Mouse (Mus musculus): ENCODE results near the gene Ifih1. TPM values are rescaled to one million over a fixed set of nuclear protein-coding genes. Genes with fewer than 3 reads are reported as not detected.
A peak's percentile ranks its signal among the peaks of the same experiment; 100 is the strongest.

The Ifih1 gene
- polyA plus RNA-seq, 1 experiment from 2014 or later, result 2.5 TPM

- Histone ChIP-seq H3K27me3 (peaks cover 6% of the 10 kb centered on the region), H3K4me2 (no peak overlapping the region), H3K9ac (no peak overlapping the region), H3K36me3 (no peaks in the 10 kb centered on the region), H3K4me3 (no peak overlapping the region), H3K27ac (no peak overlapping the region), H3K9me3 (no peaks in the 10 kb centered on the region), H3K4me1 (no peaks in the 10 kb centered on the region)
- 48% methylated on average over 6 of the region's 6 CpGs for WGBS
- no peak for ATAC-seq (ENCODE audit: borderline replicate concordance, extremely low read depth, low FRiP score, low TSS enrichment)
Measured at GRCm38 (mm10) chr2:62660565-62660964, 14.5 kb upstream of the Ifih1 start.

DNA sequence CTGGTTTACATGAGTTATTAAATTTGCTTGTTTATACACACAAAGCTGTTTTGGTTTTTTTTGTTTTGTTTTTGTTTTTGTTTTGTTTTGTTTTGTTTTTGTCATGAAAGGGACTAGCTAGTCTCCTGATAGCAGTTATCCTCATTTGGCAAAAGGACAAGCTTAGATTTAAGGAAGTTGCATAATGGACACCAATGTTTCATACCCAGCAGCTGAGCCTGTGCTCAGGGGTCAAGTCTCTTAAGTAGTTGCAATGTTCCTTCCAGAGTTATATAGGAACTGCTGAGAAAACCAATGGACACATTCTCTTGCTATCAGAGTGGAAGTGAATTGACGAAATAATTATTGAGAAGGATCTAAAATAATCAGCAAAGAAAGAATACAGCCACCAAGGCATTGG is 10.0 kb upstream of the Ifih1 start:
- no peaks in the 10 kb centered on the region for H3K4me1 ChIP-seq
- H3K4me2 ChIP-seq, result no peak overlapping the region
- no peaks in the 10 kb centered on the region for H3K9me3 ChIP-seq
- no peak for ATAC-seq (ENCODE audit: borderline replicate concordance, extremely low read depth, low FRiP score, low TSS enrichment)
- H3K27me3 ChIP-seq, result no peaks in the 10 kb centered on the region; the same call in 1 of the 2 replicates
- no peak overlapping the region for H3K4me3 ChIP-seq
- no peaks in the 10 kb centered on the region for H3K36me3 ChIP-seq
- no peak overlapping the region for H3K27ac ChIP-seq
- H3K9ac ChIP-seq, result no peak overlapping the region
- WGBS, result 73% methylated on average over 1 of the region's 1 CpGs

DNA sequence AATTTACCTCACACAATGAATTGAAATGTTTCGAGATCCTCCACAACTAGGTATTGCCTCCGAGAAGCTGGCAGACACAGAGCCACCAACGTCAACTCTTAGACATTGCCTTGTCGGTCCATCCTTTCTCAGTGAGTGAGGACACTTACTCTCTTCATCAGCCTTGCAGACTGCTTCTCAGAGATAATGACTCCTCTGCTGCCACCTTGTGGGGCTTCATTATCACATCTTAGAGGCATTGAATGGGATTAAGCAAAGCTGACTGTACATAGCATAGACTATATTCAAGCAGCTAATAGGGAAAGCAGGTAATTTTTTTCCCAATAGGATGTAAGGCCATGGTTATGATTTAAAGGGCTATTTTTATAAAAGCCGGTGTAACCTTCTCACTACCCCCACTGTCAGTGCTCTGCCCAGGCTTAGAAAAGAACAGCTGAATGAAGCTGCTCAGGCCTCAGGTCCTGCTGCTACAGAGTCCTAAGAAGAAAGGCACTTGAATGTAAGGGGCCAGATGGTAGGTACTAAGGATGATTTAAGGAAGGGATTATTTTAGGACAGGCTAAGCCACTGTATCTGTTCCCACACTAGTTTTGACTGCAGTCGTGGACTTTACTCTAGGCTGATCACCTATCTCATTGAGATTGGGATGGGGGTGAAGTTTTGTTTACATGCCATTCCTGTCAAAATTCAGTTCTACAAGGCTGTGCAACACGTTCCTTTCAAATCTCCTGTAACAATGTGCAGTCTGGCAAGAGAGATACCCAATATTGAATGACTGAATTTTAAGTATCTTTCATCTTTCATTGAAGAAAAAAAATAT is 8.7 kb upstream of the Ifih1 start:
- no peaks in the 10 kb centered on the region for H3K9me3 ChIP-seq
- H3K4me3 ChIP-seq, result no peak overlapping the region
- H3K4me1 ChIP-seq, result no peaks in the 10 kb centered on the region
- no peaks in the 10 kb centered on the region for H3K36me3 ChIP-seq
- no peak overlapping the region for H3K9ac ChIP-seq
- no peaks in the 10 kb centered on the region for H3K27me3 ChIP-seq
- 38% methylated on average over 7 of the region's 7 CpGs for WGBS
- no peak overlapping the region for H3K27ac ChIP-seq
- ATAC-seq (ENCODE audit: borderline replicate concordance, extremely low read depth, low FRiP score, low TSS enrichment), result no peak
- no peak overlapping the region for H3K4me2 ChIP-seq

GRCm38 (mm10) chr2:62652466-62652865 is 6.4 kb upstream of the Ifih1 start:
- no peaks in the 10 kb centered on the region for H3K9me3 ChIP-seq
- H3K27me3 ChIP-seq, result no peaks in the 10 kb centered on the region
- H3K36me3 ChIP-seq, result no peaks in the 10 kb centered on the region
- H3K4me3 ChIP-seq, result no peak overlapping the region
- H3K27ac ChIP-seq, result no peak overlapping the region
- WGBS, result 68% methylated on average over 4 of the region's 4 CpGs
- H3K9ac ChIP-seq, result no peak overlapping the region
- H3K4me2 ChIP-seq, result no peak overlapping the region
- no peak for ATAC-seq (ENCODE audit: borderline replicate concordance, extremely low read depth, low FRiP score, low TSS enrichment)
- H3K4me1 ChIP-seq, result no peaks in the 10 kb centered on the region

GRCm38 (mm10) chr2:62651890-62652289 is 5.8 kb upstream of the Ifih1 start:
- WGBS, result 49% methylated on average over 4 of the region's 4 CpGs
- Histone ChIP-seq H3K36me3 (no peaks in the 10 kb centered on the region), H3K27me3 (no peaks in the 10 kb centered on the region), H3K4me2 (no peak overlapping the region), H3K4me3 (no peak overlapping the region), H3K9me3 (no peaks in the 10 kb centered on the region), H3K4me1 (no peaks in the 10 kb centered on the region), H3K9ac (no peak overlapping the region), H3K27ac (no peak overlapping the region)
- no peak for ATAC-seq (ENCODE audit: borderline replicate concordance, extremely low read depth, low FRiP score, low TSS enrichment)

- Histone ChIP-seq H3K4me2 (peak overlapping the region; percentile 78), H3K9ac (peak overlapping the region; percentile 50; the same call in 1 of the 2 replicates), H3K4me3 (peak overlapping the region; percentile 63)
Measured at GRCm38 (mm10) chr2:62646671-62647289, 725 bp upstream of the Ifih1 start.

DNA sequence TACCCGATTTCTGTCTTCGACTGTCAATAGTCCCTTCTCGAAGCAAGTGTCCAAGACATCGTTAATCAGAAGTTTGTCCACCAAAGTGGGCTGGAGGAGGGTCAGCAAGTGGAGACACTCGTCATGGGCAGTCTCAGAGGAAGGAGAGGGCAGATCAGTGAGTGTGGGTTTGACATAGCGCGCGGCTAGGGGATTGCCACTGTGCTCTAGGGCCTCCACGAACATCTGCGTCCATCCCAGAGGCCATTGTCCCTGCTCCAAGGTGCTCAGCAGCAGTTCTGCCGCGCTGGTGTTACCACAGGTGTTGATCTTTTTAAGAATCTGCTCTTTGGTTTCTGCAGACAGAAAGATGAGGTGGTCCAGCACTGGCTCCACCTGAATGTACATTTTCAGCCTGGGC is 580 bp downstream of the Ifih1 start:
- H3K4me1 ChIP-seq, result peaks cover 6% of the 10 kb centered on the region; the same call in 1 of the 2 replicates
- no peak overlapping the region for H3K27ac ChIP-seq
- no peaks in the 10 kb centered on the region for H3K9me3 ChIP-seq
- 37% methylated on average over 12 of the region's 12 CpGs for WGBS
- peak; percentile 39; the same call in 1 of the 2 replicates for ATAC-seq (ENCODE audit: borderline replicate concordance, extremely low read depth, low FRiP score, low TSS enrichment)
- H3K4me3 ChIP-seq, result peak overlapping the region; percentile 63
- peak overlapping the region; percentile 78 for H3K4me2 ChIP-seq
- H3K9ac ChIP-seq, result peak overlapping the region; percentile 50
- no peaks in the 10 kb centered on the region for H3K27me3 ChIP-seq
- no peaks in the 10 kb centered on the region for H3K36me3 ChIP-seq

More at GRCm38 (mm10) chr2:62646671-62647289, 725 bp upstream of the Ifih1 start:
- H3K36me3 ChIP-seq, result no peaks in the 10 kb centered on the region
- peaks cover 6% of the 10 kb centered on the region; the same call in 1 of the 2 replicates for H3K4me1 ChIP-seq
- ATAC-seq (ENCODE audit: borderline replicate concordance, extremely low read depth, low FRiP score, low TSS enrichment), result no peak
- WGBS, result 23% methylated on average over 6 of the region's 6 CpGs
- no peaks in the 10 kb centered on the region for H3K9me3 ChIP-seq
- no peak overlapping the region for H3K27ac ChIP-seq
- no peaks in the 10 kb centered on the region for H3K27me3 ChIP-seq

GRCm38 (mm10) chr2:62644891-62645290 is 1.2 kb downstream of the Ifih1 start:
- Histone ChIP-seq H3K4me1 (peaks cover 6% of the 10 kb centered on the region; the same call in 1 of the 2 replicates), H3K36me3 (no peaks in the 10 kb centered on the region), H3K4me2 (no peak overlapping the region), H3K27me3 (no peaks in the 10 kb centered on the region), H3K27ac (no peak overlapping the region), H3K4me3 (no peak overlapping the region; the same call in 1 of the 2 replicates), H3K9me3 (no peaks in the 10 kb centered on the region), H3K9ac (no peak overlapping the region)
- 93% methylated on average over 5 of the region's 5 CpGs for WGBS
- no peak for ATAC-seq (ENCODE audit: borderline replicate concordance, extremely low read depth, low FRiP score, low TSS enrichment)

DNA sequence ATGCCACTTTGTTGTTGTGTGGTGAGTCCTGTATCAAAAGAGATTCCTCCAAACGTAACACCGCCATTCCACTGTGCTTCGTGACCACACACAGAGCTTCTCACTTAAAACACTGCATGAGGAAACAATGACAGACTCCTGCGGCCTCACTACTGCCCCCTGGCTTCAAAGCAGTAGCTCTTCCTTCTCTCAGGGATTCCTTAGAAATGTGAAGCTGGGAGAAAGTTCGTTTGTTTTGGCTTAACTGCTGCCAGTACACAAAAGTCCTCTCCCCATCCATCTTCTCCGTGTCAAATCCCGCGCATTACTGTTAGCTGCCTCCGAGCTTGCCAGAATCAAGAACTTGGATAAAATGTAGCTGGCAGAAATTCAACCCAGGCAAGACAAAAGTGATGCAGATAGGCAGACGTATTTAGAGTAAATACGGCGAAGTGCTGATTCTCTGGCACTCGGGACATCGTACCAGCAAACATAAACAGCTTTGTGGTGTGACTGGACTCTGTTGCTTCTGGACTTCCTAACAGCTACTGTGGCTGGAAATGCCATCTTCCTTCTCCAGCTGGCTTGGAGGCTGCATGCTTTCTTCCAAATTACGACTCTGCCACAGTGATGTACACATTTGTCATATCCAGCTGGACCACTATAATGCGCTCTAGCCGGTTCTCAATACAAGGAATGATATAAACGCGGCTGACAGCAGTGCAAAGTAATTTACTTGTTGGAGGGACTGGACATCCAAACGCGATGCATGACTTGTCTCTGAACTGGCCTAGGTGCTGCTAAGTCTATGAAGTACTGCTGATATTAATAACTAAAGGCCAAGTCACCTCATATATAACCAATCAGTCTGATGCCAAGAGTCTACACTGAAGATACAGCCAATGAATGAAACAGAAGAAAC is 2.4 kb downstream of the Ifih1 start:
- Histone ChIP-seq H3K9ac (no peak overlapping the region), H3K4me3 (0 out of 2 replicates have a peak overlapping the region, but pooled peaks have one; percentile 7), H3K27me3 (no peaks in the 10 kb centered on the region), H3K9me3 (no peaks in the 10 kb centered on the region), H3K4me1 (peaks cover 6% of the 10 kb centered on the region; the same call in 1 of the 2 replicates), H3K4me2 (peak overlapping the region; percentile 40), H3K36me3 (no peaks in the 10 kb centered on the region), H3K27ac (no peak overlapping the region)
- WGBS, result 23% methylated on average over 21 of the region's 21 CpGs
- ATAC-seq (ENCODE audit: borderline replicate concordance, extremely low read depth, low FRiP score, low TSS enrichment), result peak; percentile 76; the same call in 1 of the 2 replicates

DNA sequence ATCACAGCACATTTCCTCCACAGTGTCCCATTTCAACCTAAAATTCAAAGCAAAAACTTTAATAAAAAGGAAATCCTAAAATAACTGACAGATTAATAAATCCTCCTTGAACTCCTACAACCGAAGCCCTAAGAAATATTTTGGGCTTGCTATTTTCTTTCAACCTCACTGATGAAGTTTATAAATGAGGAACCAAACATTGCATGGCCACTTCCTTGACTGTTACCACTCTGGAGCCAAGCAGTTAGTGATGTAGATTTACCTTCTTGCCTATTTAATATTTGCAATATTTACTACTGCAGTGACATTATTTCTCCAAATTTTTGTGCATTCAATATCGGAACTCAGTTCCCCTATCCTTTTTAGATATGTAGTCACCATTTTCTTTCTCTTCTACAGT is 6.2 kb downstream of the Ifih1 start:
- 76% methylated on average over 2 of the region's 2 CpGs for WGBS

DNA sequence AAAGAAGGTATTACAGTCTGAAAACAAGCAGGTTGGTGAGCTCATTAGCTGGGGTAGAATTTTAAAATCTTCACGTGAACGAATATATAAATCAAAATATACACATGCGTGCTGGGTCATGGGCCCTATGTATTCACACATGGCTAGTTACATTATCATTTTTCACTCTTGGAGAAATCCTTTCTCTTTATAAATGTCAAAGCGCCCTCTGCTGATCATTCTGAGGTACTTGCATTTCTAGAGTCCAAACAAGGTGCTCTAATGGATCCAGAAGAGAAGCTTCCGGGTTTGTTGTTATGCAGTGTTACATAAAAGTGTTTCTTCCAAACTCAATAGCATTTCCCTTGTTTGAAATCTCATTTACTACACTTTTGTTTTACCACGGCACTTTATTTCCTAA is 15.6 kb downstream of the Ifih1 start:
- Histone ChIP-seq H3K4me3 (no peak overlapping the region), H3K4me1 (no peaks in the 10 kb centered on the region), H3K27me3 (no peaks in the 10 kb centered on the region), H3K4me2 (no peak overlapping the region), H3K36me3 (no peaks in the 10 kb centered on the region), H3K9me3 (no peaks in the 10 kb centered on the region), H3K9ac (no peak overlapping the region), H3K27ac (no peak overlapping the region)
- ATAC-seq (ENCODE audit: borderline replicate concordance, extremely low read depth, low FRiP score, low TSS enrichment), result no peak
- WGBS, result 19% methylated on average over 6 of the region's 6 CpGs

More for the DNA sequence above, 6.2 kb downstream of the Ifih1 start:
- no peaks in the 10 kb centered on the region for H3K36me3 ChIP-seq
- no peak overlapping the region for H3K4me2 ChIP-seq
- no peak overlapping the region for H3K9ac ChIP-seq
- no peak overlapping the region for H3K27ac ChIP-seq
- no peak for ATAC-seq (ENCODE audit: borderline replicate concordance, extremely low read depth, low FRiP score, low TSS enrichment)
- no peak overlapping the region for H3K4me3 ChIP-seq
- H3K9me3 ChIP-seq, result no peaks in the 10 kb centered on the region
- peaks cover 6% of the 10 kb centered on the region; the same call in 1 of the 2 replicates for H3K4me1 ChIP-seq
- no peaks in the 10 kb centered on the region for H3K27me3 ChIP-seq

All from lung, embryonic 15.5 days (tissue).